Comparison of ENCODE assay signal across 9 mouse cellular contexts in the genomic region with DNA sequence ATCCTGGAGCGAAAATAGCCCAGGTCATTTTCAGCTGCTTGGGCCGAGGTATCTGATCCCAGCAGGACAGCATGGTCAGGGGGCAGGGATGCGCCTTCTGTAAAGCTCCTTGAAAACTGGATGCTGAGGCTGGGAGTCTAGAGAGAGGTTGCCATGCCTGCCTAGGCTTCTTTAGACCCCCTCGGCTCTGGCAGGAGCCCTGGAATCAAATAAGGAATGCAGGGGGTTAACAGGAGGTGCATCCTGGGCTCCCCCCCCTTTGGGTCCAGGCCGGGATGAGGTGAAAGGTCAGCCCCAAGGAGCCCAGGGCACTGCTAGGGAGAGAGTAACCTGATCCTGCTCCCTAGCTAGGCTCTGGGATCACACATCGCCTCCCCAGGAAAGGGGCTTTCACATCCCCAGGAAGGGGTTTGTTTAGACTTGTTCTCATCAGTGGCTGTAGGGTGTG. TPM values are rescaled to one million over a fixed set of nuclear protein-coding genes. Genes with fewer than 3 reads are reported as not detected.
DNase-seq lines count a peak whose midpoint lies in the region; ATAC-seq and TF ChIP-seq lines count a peak whose summit lies in the region.
"Had no signal": no experiment of that assay in that cellular context is flagged by ENCODE, and none has a peak within 500 bp of the region (broad histone marks: within the 10 kb centered on the region; RNA-seq: fewer than 3 reads in every experiment).

No protein-coding gene starts in this region.

- no peak overlapping the region for H3K4me3 ChIP-seq in heart, embryonic 15.5 days
- peak overlapping the region; percentile 4 to 18; a peak in 2 of 4 replicates for H3K4me3 ChIP-seq in ES-E14 (ENCODE audit: insufficient read depth in 1 of 2, low read depth in 1 of 2, low read length in 2 of 2, poor library complexity in 1 of 2, severe bottlenecking in 1 of 2)
- no peak overlapping the region for H3K4me3 ChIP-seq in forebrain, postnatal 0 days (ENCODE audit: low read depth, low read length)
- H3K4me3 ChIP-seq in midbrain, embryonic 15.5 days: no peak overlapping the region

- no peak for ATAC-seq in heart, embryonic 15.5 days (replicated peaks; ENCODE audit: insufficient number of reproducible peaks, insufficient read depth, low FRiP score, low read depth)
- no peak for ATAC-seq in forebrain, postnatal 0 days
- no peak for ATAC-seq in midbrain, embryonic 15.5 days (replicated peaks)

- intact Hi-C loops in heart, postnatal 14 days (cut with DNase I): no loop called here

- peak overlapping the region; percentile 8; the same call in 1 of the 2 replicates for H3K4me2 ChIP-seq in heart, embryonic 15.5 days
- no peak overlapping the region for H3K4me2 ChIP-seq in forebrain, postnatal 0 days (ENCODE audit: low read depth)
- H3K4me2 ChIP-seq in midbrain, embryonic 15.5 days: no peak overlapping the region

- H3K9me3 ChIP-seq in heart, embryonic 15.5 days (replicated peaks): no peaks in the 10 kb centered on the region
- H3K9me3 ChIP-seq in ES-E14 (ENCODE audit: control insufficient read depth, insufficient read depth, low read depth, low read length): no peaks in the 10 kb centered on the region
- no peaks in the 10 kb centered on the region for H3K9me3 ChIP-seq in forebrain, postnatal 0 days (ENCODE audit: low read length)
- no peaks in the 10 kb centered on the region for H3K9me3 ChIP-seq in midbrain, embryonic 15.5 days
- H3K9me3 ChIP-seq: G1E had no signal

- 37% methylated on average over 6 of the region's 6 CpGs for WGBS in heart, embryonic 15.5 days
- 50% methylated on average over 6 of the region's 6 CpGs for WGBS in forebrain, postnatal 0 days
- WGBS in midbrain, embryonic 15.5 days: 35% methylated on average over 6 of the region's 6 CpGs

- H3K4me1 ChIP-seq in heart, embryonic 15.5 days (replicated peaks): peaks cover 100% of the 10 kb centered on the region
- H3K4me1 ChIP-seq in ES-E14 (ENCODE audit: control insufficient read depth in 2 of 2, insufficient read depth in 2 of 2, low read length in 2 of 2, poor library complexity in 1 of 2): peaks cover 23 to 50% of the 10 kb centered on the region in 2 experiments
- H3K4me1 ChIP-seq in forebrain, postnatal 0 days (ENCODE audit: insufficient read depth): peaks cover 62% of the 10 kb centered on the region
- peaks cover 99% of the 10 kb centered on the region for H3K4me1 ChIP-seq in midbrain, embryonic 15.5 days

- H3K9ac ChIP-seq in heart, embryonic 15.5 days: peak overlapping the region; percentile 30
- H3K9ac ChIP-seq in ES-E14 (ENCODE audit: insufficient read depth, low read depth, low read length, poor library complexity, severe bottlenecking): peak overlapping the region; percentile 40
- H3K9ac ChIP-seq in forebrain, postnatal 0 days: 0 out of 2 replicates have a peak overlapping the region, but pooled peaks have one; percentile 4
- H3K9ac ChIP-seq in midbrain, embryonic 15.5 days: no peak overlapping the region

- no peaks in the 10 kb centered on the region for H3K36me3 ChIP-seq in heart, embryonic 15.5 days
- H3K36me3 ChIP-seq in ES-E14 (ENCODE audit: control insufficient read depth, insufficient read depth, low read length, poor library complexity, severe bottlenecking): peaks cover 20% of the 10 kb centered on the region; the same call in 1 of the 2 replicates
- H3K36me3 ChIP-seq in forebrain, postnatal 0 days (ENCODE audit: insufficient read depth): no peaks in the 10 kb centered on the region
- no peaks in the 10 kb centered on the region for H3K36me3 ChIP-seq in midbrain, embryonic 15.5 days (replicated peaks)

- in situ Hi-C loops in ES-E14 (cut with MboI; ENCODE audit: low sequenced_read_pairs in 2 of 2, unreplicated experiment in 2 of 2): no loop called here

- H3K27ac ChIP-seq in heart, embryonic 15.5 days: peak overlapping the region; percentile 98
- peak overlapping the region; percentile 26 for H3K27ac ChIP-seq in ES-E14 (ENCODE audit: insufficient read depth, low read depth, low read length, poor library complexity, severe bottlenecking)
- peak overlapping the region; percentile 35; the same call in 1 of the 2 replicates for H3K27ac ChIP-seq in forebrain, postnatal 0 days (ENCODE audit: low read depth, low read length)
- H3K27ac ChIP-seq in midbrain, embryonic 15.5 days: peak overlapping the region; percentile 88; the same call in 1 of the 2 replicates

- H3K27me3 ChIP-seq in heart, embryonic 15.5 days: no peaks in the 10 kb centered on the region
- H3K27me3 ChIP-seq in forebrain, postnatal 0 days (ENCODE audit: insufficient read depth, low read length): no peaks in the 10 kb centered on the region
- H3K27me3 ChIP-seq in midbrain, embryonic 15.5 days (replicated peaks): no peaks in the 10 kb centered on the region

- no peak for TF ChIP-seq CTCF in forebrain, postnatal 0 days (IDR thresholded peaks at IDR 0.05; ENCODE audit: low read depth)

- DNase-seq in heart, postnatal 14 days: no peak
- DNase-seq in ES-E14 (ENCODE audit: low read depth, low spot score): no peak
- DNase-seq in forebrain, postnatal 0 days: no peak
- DNase-seq in cerebellum, adult 8-10 months: no peak
- DNase-seq in adrenal gland, adult 8-10 months: no peak
- no peak for DNase-seq in left cerebral cortex, adult 18-20 months (ENCODE audit: low spot score in 2 of 2)

TF ChIP-seq in ES-E14, 5 proteins besides CTCF, POLR2A, EP300 and RAD21:
- no peak for TF ChIP-seq CHD2 (IDR thresholded peaks at IDR 0.05; ENCODE audit: low read depth, low read length)
- no peak for TF ChIP-seq ZC3H11A (IDR thresholded peaks at IDR 0.05; ENCODE audit: borderline replicate concordance, low read depth, low read length)
- no peak for TF ChIP-seq MAFK (IDR thresholded peaks at IDR 0.05; ENCODE audit: insufficient read depth, low read depth, low read length)
- TF ChIP-seq ZNF384 (IDR thresholded peaks at IDR 0.05; ENCODE audit: low read depth, low read length): no peak
- TF ChIP-seq HCFC1 (IDR thresholded peaks at IDR 0.05; ENCODE audit: borderline replicate concordance, insufficient read depth, low read length): no peak

RNA-seq across cellular contexts. Expression of a gene that starts 33.6 kb away (rescaled TPM):
- 6.3 and 8.5 TPM in 2 replicates for polyA plus RNA-seq in heart, embryonic 15.5 days (2015; fragmentation: Nextera tagmentation; extraction: Ambion mirVana)
- total RNA-seq in heart, postnatal 14 days (2021): 10 to 100 TPM; 55.2 to 59.1 TPM
- total RNA-seq in ES-E14 (2012; rRNA removed): 61.8 and 88.9 TPM in 2 replicates
- 56.7 and 82.4 TPM in 2 replicates for total RNA-seq in forebrain, postnatal 0 days (2014; rRNA removed)
- 7.6 and 8.4 TPM in 2 replicates for polyA plus RNA-seq in forebrain, postnatal 0 days (2015; fragmentation: Nextera tagmentation; extraction: Ambion mirVana)
- polyA plus RNA-seq in midbrain, embryonic 15.5 days (2015; fragmentation: Nextera tagmentation; extraction: Ambion mirVana): 13.5 and 14.4 TPM in 2 replicates
- 100 to 1,000 TPM in 1 of 4 experiments, 10 to 100 TPM in 3; 72.0 to 109 (median 82.9) TPM for total RNA-seq in adrenal gland, adult 8-10 months (2022)
- 100 to 1,000 TPM; 108 to 121 TPM for total RNA-seq in left cerebral cortex, adult 18-20 months (2021)

Comparison
In these comparisons a context has a peak if more than half of its experiments do, and no peak if none do; other contexts are left out.
1. H3K27ac ChIP-seq: peak in every context shown above with its lines; median percentile 98 in heart, embryonic 15.5 days; 88 in midbrain, embryonic 15.5 days; 35 in forebrain, postnatal 0 days; 26 in ES-E14.
2. H3K4me3 ChIP-seq: peak in ES-E14 (2 of 2); none in heart, embryonic 15.5 days (single experiment), forebrain, postnatal 0 days (single experiment) and midbrain, embryonic 15.5 days (single experiment).